Mouse (Mus musculus) lung, postnatal 0 days (tissue): ENCODE data around the gene Pth1r.

Experiments
- CTCF ChIP-seq: IDR thresholded peaks from 2 replicates; pipeline ENCODE4 v1.5.1; 2016; ENCODE audit warnings: antibody characterized with exemption, mild to moderate bottlenecking
- EP300 ChIP-seq: IDR thresholded peaks from 2 replicates; pipeline ENCODE4 v1.6.1; 2016; ENCODE audit warnings: antibody characterized with exemption, mild to moderate bottlenecking, control low read depth

- no peak for TF ChIP-seq CTCF
- TF ChIP-seq EP300, result no peak
Measured at GRCm38 (mm10) chr9:110678886-110679285, 68.1 kb downstream of the Pth1r start.
